Mouse (Mus musculus): ENCODE measurements around the gene Apc2. TPM values are rescaled to one million over a fixed set of nuclear protein-coding genes. Genes with fewer than 3 reads are reported as not detected.

Apc2 gene
- polyA plus RNA-seq, 1 experiment from 2014 or later: 5.0 TPM

GRCm38 (mm10) chr10:80313627-80314201 lies 17.9 kb downstream of the Apc2 start:
- peaks cover 35% of the 10 kb centered on the region for H3K4me1 ChIP-seq
- H3K27me3 ChIP-seq (replicated peaks): peaks cover 60% of the 10 kb centered on the region
- H3K27ac ChIP-seq: no peak overlapping the region
- 0 out of 2 replicates have a peak overlapping the region, but pooled peaks have one; percentile 10 for H3K4me2 ChIP-seq
- no peaks in the 10 kb centered on the region for H3K9me3 ChIP-seq
- peak; percentile 13; the same call in 1 of the 2 replicates for ATAC-seq (ENCODE audit: insufficient read depth, low FRiP score, low read depth)
- H3K4me3 ChIP-seq (replicated peaks): no peak overlapping the region
- 0 out of 2 replicates have a peak overlapping the region, but pooled peaks have one; percentile 10 for H3K9ac ChIP-seq
- WGBS: 39% methylated on average over 20 of the region's 20 CpGs
- H3K36me3 ChIP-seq: no peaks in the 10 kb centered on the region

GRCm38 (mm10) chr10:80314494-80315001 lies 18.8 kb downstream of the Apc2 start:
- WGBS: 55% methylated on average over 16 of the region's 16 CpGs
- H3K27ac ChIP-seq: no peak overlapping the region
- no peaks in the 10 kb centered on the region for H3K9me3 ChIP-seq
- peaks cover 60% of the 10 kb centered on the region for H3K27me3 ChIP-seq (replicated peaks)
- ATAC-seq (ENCODE audit: insufficient read depth, low FRiP score, low read depth): no peak
- H3K4me2 ChIP-seq: no peak overlapping the region
- no peak overlapping the region for H3K9ac ChIP-seq
- H3K4me1 ChIP-seq: peaks cover 41% of the 10 kb centered on the region
- H3K36me3 ChIP-seq: no peaks in the 10 kb centered on the region
- H3K4me3 ChIP-seq (replicated peaks): no peak overlapping the region

- ATAC-seq (ENCODE audit: insufficient read depth, low FRiP score, low read depth): no peak
- Histone ChIP-seq H3K4me1 (peaks cover 43% of the 10 kb centered on the region), H3K9ac (no peak overlapping the region), H3K9me3 (no peaks in the 10 kb centered on the region), H3K36me3 (no peaks in the 10 kb centered on the region), H3K4me2 (no peak overlapping the region), H3K27me3 (replicated peaks) (peaks cover 60% of the 10 kb centered on the region), H3K4me3 (replicated peaks) (no peak overlapping the region), H3K27ac (no peak overlapping the region)
- 46% methylated on average over 27 of the region's 27 CpGs for WGBS
Measured at GRCm38 (mm10) chr10:80315315-80315714, 19.5 kb downstream of the Apc2 start.

- Histone ChIP-seq H3K4me2 (no peak overlapping the region), H3K27ac (no peak overlapping the region), H3K27me3 (replicated peaks) (peaks cover 52% of the 10 kb centered on the region), H3K36me3 (no peaks in the 10 kb centered on the region), H3K4me1 (peaks cover 47% of the 10 kb centered on the region), H3K9me3 (no peaks in the 10 kb centered on the region), H3K4me3 (replicated peaks) (no peak overlapping the region), H3K9ac (no peak overlapping the region)
- no peak for ATAC-seq (ENCODE audit: insufficient read depth, low FRiP score, low read depth)
- WGBS: 27% methylated on average over 11 of the region's 11 CpGs
Measured at GRCm38 (mm10) chr10:80316359-80316781, 20.6 kb downstream of the Apc2 start.

- Histone ChIP-seq H3K4me2 (no peak overlapping the region), H3K4me1 (peaks cover 47% of the 10 kb centered on the region), H3K36me3 (no peaks in the 10 kb centered on the region), H3K27me3 (replicated peaks) (peaks cover 45% of the 10 kb centered on the region), H3K27ac (no peak overlapping the region), H3K9ac (no peak overlapping the region), H3K9me3 (no peaks in the 10 kb centered on the region), H3K4me3 (replicated peaks) (no peak overlapping the region)
- 51% methylated on average over 10 of the region's 10 CpGs for WGBS
- ATAC-seq (ENCODE audit: insufficient read depth, low FRiP score, low read depth): no peak
Measured at GRCm38 (mm10) chr10:80317011-80317410, 21.2 kb downstream of the Apc2 start.

- Histone ChIP-seq H3K27ac (peak within 1 kb of the TSS; percentile 73), H3K4me1 (peaks cover 44% of the 10 kb centered on the region), H3K4me2 (peak within 1 kb of the TSS; percentile 82), H3K4me3 (replicated peaks) (peak within 1 kb of the TSS; percentile 88), H3K36me3 (no peaks in the 10 kb centered on the region), H3K27me3 (replicated peaks) (peaks cover 12% of the 10 kb centered on the region), H3K9ac (peak within 1 kb of the TSS; percentile 66), H3K9me3 (no peaks in the 10 kb centered on the region)
- peak; percentile 45 for ATAC-seq (ENCODE audit: insufficient read depth, low FRiP score, low read depth)
- under 1% methylated on average over 34 of the region's 34 CpGs for WGBS
Measured at GRCm38 (mm10) chr10:80320340-80320760, 24.6 kb downstream of the Apc2 start, which contains the start of gene 2310011J03Rik. 2310011J03Rik (minus strand) TSS chr10:80320537.

GRCm38 (mm10) chr10:80321014-80321669 lies 25.4 kb downstream of the Apc2 start:
- H3K36me3 ChIP-seq: no peaks in the 10 kb centered on the region
- 61% methylated on average over 6 of the region's 6 CpGs for whole genome bisulfite sequencing

GRCm38 (mm10) chr10:80321670-80322581 lies 26.1 kb downstream of the Apc2 start:
- ATAC-seq (ENCODE audit: insufficient read depth, low FRiP score, low read depth): no peak
- H3K4me3 ChIP-seq (replicated peaks): peak overlapping the region; percentile 64; the same call in 1 of the 2 replicates
- peaks cover 32% of the 10 kb centered on the region for H3K4me1 ChIP-seq
- peak overlapping the region; percentile 97 for H3K4me2 ChIP-seq
- H3K9ac ChIP-seq: no peak overlapping the region
- WGBS: 94% methylated on average over 21 of the region's 21 CpGs
- peaks cover 2% of the 10 kb centered on the region; the same call in 1 of the 2 replicates for H3K27me3 ChIP-seq (replicated peaks)
- H3K36me3 ChIP-seq: no peaks in the 10 kb centered on the region
- H3K9me3 ChIP-seq: no peaks in the 10 kb centered on the region
- H3K27ac ChIP-seq: no peak overlapping the region

More at GRCm38 (mm10) chr10:80321014-80321669, 25.4 kb downstream of the Apc2 start:
- Histone ChIP-seq H3K9me3 (no peaks in the 10 kb centered on the region), H3K4me1 (peaks cover 40% of the 10 kb centered on the region), H3K9ac (no peak overlapping the region), H3K27ac (no peak overlapping the region), H3K4me3 (replicated peaks) (no peak overlapping the region), H3K4me2 (no peak overlapping the region), H3K27me3 (replicated peaks) (peaks cover 4% of the 10 kb centered on the region)
- no peak for ATAC-seq (ENCODE audit: insufficient read depth, low FRiP score, low read depth)

- H3K9me3 ChIP-seq: no peaks in the 10 kb centered on the region
- H3K27me3 ChIP-seq (replicated peaks): no peaks in the 10 kb centered on the region
- H3K27ac ChIP-seq: no peak overlapping the region
- H3K4me1 ChIP-seq: peaks cover 30% of the 10 kb centered on the region
- H3K9ac ChIP-seq: peak overlapping the region; percentile 60
- WGBS: under 1% methylated on average over 28 of the region's 28 CpGs
- H3K4me3 ChIP-seq (replicated peaks): peak overlapping the region; percentile 64
- H3K36me3 ChIP-seq: no peaks in the 10 kb centered on the region
- ATAC-seq (ENCODE audit: insufficient read depth, low FRiP score, low read depth): 0 out of 2 replicates have a peak, but pooled peaks have one; percentile 0
- H3K4me2 ChIP-seq: peak overlapping the region; percentile 97
Measured at GRCm38 (mm10) chr10:80322811-80323211, 27.0 kb downstream of the Apc2 start.

GRCm38 (mm10) chr10:80323261-80324119 lies 27.7 kb downstream of the Apc2 start:
- peak; percentile 51 for ATAC-seq (ENCODE audit: insufficient read depth, low FRiP score, low read depth)
- Histone ChIP-seq H3K4me3 (replicated peaks) (peak overlapping the region; percentile 64), H3K4me2 (peak overlapping the region; percentile 97), H3K9ac (peak overlapping the region; percentile 60; the same call in 1 of the 2 replicates), H3K9me3 (no peaks in the 10 kb centered on the region), H3K27ac (peak overlapping the region; percentile 12; the same call in 1 of the 2 replicates), H3K4me1 (peaks cover 30% of the 10 kb centered on the region), H3K27me3 (replicated peaks) (no peaks in the 10 kb centered on the region), H3K36me3 (no peaks in the 10 kb centered on the region)
- WGBS: under 1% methylated on average over 45 of the region's 46 CpGs
